In genomic region chr13:68581086-68581740, GRCm38 (mm10) we compare ENCODE assay signal across 9 mouse cellular contexts. TPM values are rescaled to one million over a fixed set of nuclear protein-coding genes. Genes with fewer than 3 reads are reported as not detected.
DNase-seq lines count a peak whose midpoint lies in the region; ATAC-seq and TF ChIP-seq lines count a peak whose summit lies in the region.
"Had no signal": no experiment of that assay in that cellular context is flagged by ENCODE, and none has a peak within 500 bp of the region (broad histone marks: within the 10 kb centered on the region; RNA-seq: fewer than 3 reads in every experiment).

No protein-coding gene starts in this region.

- H3K27ac ChIP-seq in hindbrain, embryonic 14.5 days: peak overlapping the region; percentile 62
- H3K27ac ChIP-seq in midbrain, embryonic 15.5 days: peak overlapping the region; percentile 69

- no peaks in the 10 kb centered on the region for H3K9me3 ChIP-seq in hindbrain, embryonic 14.5 days (ENCODE audit: control insufficient read depth, low read length)
- no peaks in the 10 kb centered on the region for H3K9me3 ChIP-seq in midbrain, embryonic 15.5 days

- H3K4me3 ChIP-seq in lung, adult 2 months (replicated peaks; ENCODE audit: extremely low read depth, low read depth, low read length): peak overlapping the region; percentile 90
- peak overlapping the region; percentile 67 for H3K4me3 ChIP-seq in hindbrain, embryonic 14.5 days (replicated peaks; ENCODE audit: low read length)
- peak overlapping the region; percentile 74 for H3K4me3 ChIP-seq in midbrain, embryonic 15.5 days

- no peak for TF ChIP-seq CTCF in lung, adult 2 months (IDR thresholded peaks at IDR 0.05; ENCODE audit: insufficient read depth, low read length)

- no peak for TF ChIP-seq POLR2A in lung, adult 2 months (IDR thresholded peaks at IDR 0.05; ENCODE audit: borderline replicate concordance, extremely low read depth, low read depth, low read length)

- H3K9ac ChIP-seq in hindbrain, embryonic 14.5 days: peak overlapping the region; percentile 57
- H3K9ac ChIP-seq in midbrain, embryonic 15.5 days: peak overlapping the region; percentile 51

- no peaks in the 10 kb centered on the region for H3K4me1 ChIP-seq in lung, adult 2 months (ENCODE audit: control insufficient read depth, insufficient read depth, low read length)
- peaks cover 15% of the 10 kb centered on the region for H3K4me1 ChIP-seq in hindbrain, embryonic 14.5 days (replicated peaks; ENCODE audit: control insufficient read depth, insufficient read depth, low read length)
- peaks cover 22% of the 10 kb centered on the region for H3K4me1 ChIP-seq in midbrain, embryonic 15.5 days

- H3K36me3 ChIP-seq in hindbrain, embryonic 14.5 days (replicated peaks; ENCODE audit: control insufficient read depth, insufficient read depth): peaks cover 45% of the 10 kb centered on the region
- peaks cover 24% of the 10 kb centered on the region; the same call in 1 of the 2 replicates for H3K36me3 ChIP-seq in midbrain, embryonic 15.5 days (replicated peaks)

- WGBS in lung, adult 2 months: 19% methylated on average over 14 of the region's 14 CpGs
- WGBS in hindbrain, embryonic 14.5 days: 28% methylated on average over 14 of the region's 14 CpGs
- WGBS in midbrain, embryonic 15.5 days: 28% methylated on average over 14 of the region's 14 CpGs

- H3K27me3 ChIP-seq in hindbrain, embryonic 14.5 days (ENCODE audit: control insufficient read depth, insufficient read depth, low read length): no peaks in the 10 kb centered on the region
- no peaks in the 10 kb centered on the region for H3K27me3 ChIP-seq in midbrain, embryonic 15.5 days (replicated peaks)

- DNase-seq in lung, adult 2 months: no peak
- DNase-seq in lung, postnatal 36 days: no peak
- DNase-seq in hindbrain, embryonic 14.5 days (ENCODE audit: low spot score): no peak
- no peak for DNase-seq in layer of hippocampus, adult 9-10 months (ENCODE audit: low spot score)
- DNase-seq in adrenal gland, postnatal 14 days: no peak
- no peak for DNase-seq in right cerebral cortex, postnatal 4 days

- H3K4me2 ChIP-seq in hindbrain, embryonic 14.5 days (replicated peaks): peak overlapping the region; percentile 84
- H3K4me2 ChIP-seq in midbrain, embryonic 15.5 days: peak overlapping the region; percentile 82

- peak; percentile 42 for ATAC-seq in activated CD4-positive, CD25-positive, alpha-beta regulatory T cell, adult 4 months
- no peak; the same call in 1 of the 2 replicates for ATAC-seq in hindbrain, embryonic 14.5 days (ENCODE audit: low FRiP score)
- no peak for ATAC-seq in midbrain, embryonic 15.5 days (replicated peaks)

RNA-seq across cellular contexts. Expression of gene Mtrr, which starts 0.7 kb away (rescaled TPM):
- polyA plus RNA-seq in lung, adult 2 months (2012; rRNA removed): 7.8 and 9.8 TPM in 2 replicates
- polyA plus RNA-seq in activated CD4-positive, CD25-positive, alpha-beta regulatory T cell, adult 4 months (2017; shearing (Covaris generic)): 10 to 100 TPM; 15.7 to 19.3 TPM
- 12.9 and 14.8 TPM in 2 replicates for polyA plus RNA-seq in hindbrain, embryonic 14.5 days (2014; fragmentation: Nextera tagmentation; extraction: Ambion mirVana)
- polyA plus RNA-seq in midbrain, embryonic 15.5 days (2015; fragmentation: Nextera tagmentation; extraction: Ambion mirVana): 12.9 and 14.4 TPM in 2 replicates
- 18.6 and 22.5 TPM in 2 replicates for total RNA-seq in adrenal gland, postnatal 14 days (2021)

RNA-seq across cellular contexts. Expression of gene Fastkd3, which starts 0.8 kb away (rescaled TPM):
- polyA plus RNA-seq in lung, adult 2 months (2012; rRNA removed): 7.7 and 8.5 TPM in 2 replicates
- 10 to 100 TPM; 29.7 to 33.1 TPM for polyA plus RNA-seq in activated CD4-positive, CD25-positive, alpha-beta regulatory T cell, adult 4 months (2017; shearing (Covaris generic))
- polyA plus RNA-seq in hindbrain, embryonic 14.5 days (2014; fragmentation: Nextera tagmentation; extraction: Ambion mirVana): 24.0 and 24.6 TPM in 2 replicates
- polyA plus RNA-seq in midbrain, embryonic 15.5 days (2015; fragmentation: Nextera tagmentation; extraction: Ambion mirVana): 22.8 and 23.8 TPM in 2 replicates
- total RNA-seq in adrenal gland, postnatal 14 days (2021): 17.2 and 22.1 TPM in 2 replicates

RNA-seq across cellular contexts. Expression of gene 1700001L19Rik, which starts 16.0 kb away (rescaled TPM):
- 0.94 and 1.7 TPM in 2 replicates for polyA plus RNA-seq in lung, adult 2 months (2012; rRNA removed)
- not detected for polyA plus RNA-seq in activated CD4-positive, CD25-positive, alpha-beta regulatory T cell, adult 4 months (2017; shearing (Covaris generic))
- 6.0 and 6.9 TPM in 2 replicates for polyA plus RNA-seq in hindbrain, embryonic 14.5 days (2014; fragmentation: Nextera tagmentation; extraction: Ambion mirVana)
- 9.6 and 9.8 TPM in 2 replicates for polyA plus RNA-seq in midbrain, embryonic 15.5 days (2015; fragmentation: Nextera tagmentation; extraction: Ambion mirVana)
- total RNA-seq in adrenal gland, postnatal 14 days (2021): 0.52 TPM in 1 of 2 replicates, not detected in the other
- total RNA-seq: hematopoietic stem cell, adult 5-6 weeks had no signal
